Comparison of ENCODE assay signal across 8 mouse cellular contexts in genomic region chr4:116986400-116987121, GRCm38 (mm10). TPM values are rescaled to one million over a fixed set of nuclear protein-coding genes. Genes with fewer than 3 reads are reported as not detected.
A peak's percentile ranks its signal among the peaks of the same experiment; 100 is the strongest.
DNase-seq lines count a peak whose midpoint lies in the region; ATAC-seq lines count a peak whose summit lies in the region.

No protein-coding gene starts in this region.

- 61% methylated on average over 17 of the region's 17 CpGs for WGBS in embryonic facial prominence, embryonic 12.5 days
- WGBS in heart, embryonic 14.5 days, result 52% methylated on average over 17 of the region's 17 CpGs
- 63% methylated on average over 17 of the region's 17 CpGs for WGBS in liver, embryonic 13.5 days (ENCODE audit: insufficient replicate concordance)
- 63% methylated on average over 17 of the region's 17 CpGs for whole genome bisulfite sequencing in stomach, embryonic 15.5 days

- H3K27ac ChIP-seq in embryonic facial prominence, embryonic 12.5 days, result no peak overlapping the region
- H3K27ac ChIP-seq in heart, embryonic 14.5 days (replicated peaks in 1 of 2; ENCODE audit: control insufficient read depth in 1 of 2, insufficient read depth in 1 of 2, low read depth in 2 of 2, low read length in 2 of 2), result no peak overlapping the region
- H3K27ac ChIP-seq in liver, embryonic 13.5 days, result no peak overlapping the region
- H3K27ac ChIP-seq in stomach, embryonic 15.5 days, result no peak overlapping the region

- no peaks in the 10 kb centered on the region for H3K9me3 ChIP-seq in embryonic facial prominence, embryonic 12.5 days
- no peaks in the 10 kb centered on the region for H3K9me3 ChIP-seq in heart, embryonic 14.5 days (ENCODE audit: control insufficient read depth, low read length)
- no peaks in the 10 kb centered on the region for H3K9me3 ChIP-seq in liver, embryonic 13.5 days (replicated peaks)
- no peaks in the 10 kb centered on the region for H3K9me3 ChIP-seq in stomach, embryonic 15.5 days

- no peak overlapping the region for H3K4me3 ChIP-seq in embryonic facial prominence, embryonic 12.5 days
- no peak overlapping the region for H3K4me3 ChIP-seq in heart, embryonic 14.5 days (ENCODE audit: control insufficient read depth in 1 of 2, insufficient read depth in 1 of 2, low read depth in 1 of 2, low read length in 2 of 2)
- H3K4me3 ChIP-seq in liver, embryonic 13.5 days (replicated peaks), result no peak overlapping the region
- no peak overlapping the region for H3K4me3 ChIP-seq in stomach, embryonic 15.5 days (replicated peaks)

- H3K4me2 ChIP-seq in embryonic facial prominence, embryonic 12.5 days (replicated peaks), result no peak overlapping the region
- H3K4me2 ChIP-seq in heart, embryonic 14.5 days (ENCODE audit: low read length), result no peak overlapping the region
- no peak overlapping the region for H3K4me2 ChIP-seq in liver, embryonic 13.5 days
- no peak overlapping the region for H3K4me2 ChIP-seq in stomach, embryonic 15.5 days

- no peaks in the 10 kb centered on the region for H3K4me1 ChIP-seq in embryonic facial prominence, embryonic 12.5 days
- H3K4me1 ChIP-seq in heart, embryonic 14.5 days (ENCODE audit: control insufficient read depth in 2 of 2, insufficient read depth in 2 of 2, low read length in 2 of 2), result peaks cover 0 to 2% of the 10 kb centered on the region in 2 experiments; a peak in 1 of 4 replicates
- peaks cover 21% of the 10 kb centered on the region for H3K4me1 ChIP-seq in liver, embryonic 13.5 days (replicated peaks)
- H3K4me1 ChIP-seq in stomach, embryonic 15.5 days, result no peaks in the 10 kb centered on the region

- peaks cover 3% of the 10 kb centered on the region; the same call in 1 of the 2 replicates for H3K36me3 ChIP-seq in embryonic facial prominence, embryonic 12.5 days
- peaks cover 20% of the 10 kb centered on the region for H3K36me3 ChIP-seq in heart, embryonic 14.5 days (ENCODE audit: control insufficient read depth, insufficient read depth, low read length)
- H3K36me3 ChIP-seq in liver, embryonic 13.5 days, result peaks cover 34% of the 10 kb centered on the region
- 0 out of 2 replicates have a peak, but pooled peaks cover 2% of the 10 kb centered on the region for H3K36me3 ChIP-seq in stomach, embryonic 15.5 days

- H3K9ac ChIP-seq in embryonic facial prominence, embryonic 12.5 days, result no peak overlapping the region
- H3K9ac ChIP-seq in heart, embryonic 14.5 days (ENCODE audit: low read length), result no peak overlapping the region
- H3K9ac ChIP-seq in liver, embryonic 13.5 days, result no peak overlapping the region
- H3K9ac ChIP-seq in stomach, embryonic 15.5 days, result no peak overlapping the region

- peak; percentile 95 for DNase-seq in 416B (ENCODE audit: low read depth)
- peak; percentile 86 for DNase-seq in adrenal gland, postnatal 10 days
- peak; percentile 88 for DNase-seq in kidney, postnatal 10 days
- peak; percentile 37 for DNase-seq in liver, embryonic 13.5 days
- DNase-seq in natural killer cell, adult 2 months (ENCODE audit: low spot score in 2 of 2), result peak; percentile 20 to 51

- H3K27me3 ChIP-seq in embryonic facial prominence, embryonic 12.5 days, result no peaks in the 10 kb centered on the region
- no peaks in the 10 kb centered on the region for H3K27me3 ChIP-seq in heart, embryonic 14.5 days (ENCODE audit: control insufficient read depth, insufficient read depth, low read length)
- no peaks in the 10 kb centered on the region for H3K27me3 ChIP-seq in liver, embryonic 13.5 days
- H3K27me3 ChIP-seq in stomach, embryonic 15.5 days (replicated peaks), result no peaks in the 10 kb centered on the region

- peak; percentile 77; the same call in 1 of the 2 replicates for ATAC-seq in embryonic facial prominence, embryonic 12.5 days (ENCODE audit: insufficient number of reproducible peaks, insufficient read depth, low FRiP score, low TSS enrichment)
- ATAC-seq in heart, embryonic 14.5 days (ENCODE audit: insufficient number of reproducible peaks, insufficient read depth, low FRiP score, low read depth), result peak; percentile 60
- ATAC-seq in liver, embryonic 13.5 days (ENCODE audit: low read depth), result peak; percentile 68
- ATAC-seq in stomach, embryonic 15.5 days (ENCODE audit: insufficient read depth, low FRiP score, low read depth), result peak; percentile 71; the same call in 1 of the 2 replicates

RNA-seq across cellular contexts. Expression of gene Urod, which starts 7.7 kb away (rescaled TPM):
- 100 to 1,000 TPM; 122 to 150 TPM for total RNA-seq in adrenal gland, postnatal 10 days (2021)
- 107 and 110 TPM in 2 replicates for polyA plus RNA-seq in embryonic facial prominence, embryonic 12.5 days (2016; fragmentation: Nextera tagmentation; extraction: Ambion mirVana)
- 90.5 and 94.6 TPM in 2 replicates for polyA plus RNA-seq in heart, embryonic 14.5 days (2014; fragmentation: Nextera tagmentation; extraction: Ambion mirVana)
- 558 and 568 TPM in 2 replicates for polyA plus RNA-seq in liver, embryonic 13.5 days (2015; fragmentation: Nextera tagmentation; extraction: Ambion mirVana)
- 82.0 and 97.4 TPM in 2 replicates for polyA plus RNA-seq in stomach, embryonic 15.5 days (2015; fragmentation: Nextera tagmentation; extraction: Ambion mirVana)

RNA-seq across cellular contexts. Expression of gene Hectd3, which starts 8.6 kb away (rescaled TPM):
- 10 to 100 TPM; 24.8 to 27.0 TPM for total RNA-seq in adrenal gland, postnatal 10 days (2021)
- polyA plus RNA-seq in embryonic facial prominence, embryonic 12.5 days (2016; fragmentation: Nextera tagmentation; extraction: Ambion mirVana), result 11.9 and 14.6 TPM in 2 replicates
- 5.0 and 5.2 TPM in 2 replicates for polyA plus RNA-seq in heart, embryonic 14.5 days (2014; fragmentation: Nextera tagmentation; extraction: Ambion mirVana)
- polyA plus RNA-seq in liver, embryonic 13.5 days (2015; fragmentation: Nextera tagmentation; extraction: Ambion mirVana), result 7.8 and 7.9 TPM in 2 replicates
- 10.0 and 10.1 TPM in 2 replicates for polyA plus RNA-seq in stomach, embryonic 15.5 days (2015; fragmentation: Nextera tagmentation; extraction: Ambion mirVana)

RNA-seq across cellular contexts. Expression of gene Eif2b3, which starts 32.6 kb away (rescaled TPM):
- 10 to 100 TPM; 29.3 to 32.3 TPM for total RNA-seq in adrenal gland, postnatal 10 days (2021)
- polyA plus RNA-seq in embryonic facial prominence, embryonic 12.5 days (2016; fragmentation: Nextera tagmentation; extraction: Ambion mirVana), result 43.8 and 45.5 TPM in 2 replicates
- polyA plus RNA-seq in heart, embryonic 14.5 days (2014; fragmentation: Nextera tagmentation; extraction: Ambion mirVana), result 21.5 and 22.0 TPM in 2 replicates
- 46.4 and 49.8 TPM in 2 replicates for polyA plus RNA-seq in liver, embryonic 13.5 days (2015; fragmentation: Nextera tagmentation; extraction: Ambion mirVana)
- 35.3 and 36.4 TPM in 2 replicates for polyA plus RNA-seq in stomach, embryonic 15.5 days (2015; fragmentation: Nextera tagmentation; extraction: Ambion mirVana)

Comparison
In these comparisons a context has a peak if more than half of its experiments do, and no peak if none do; other contexts are left out.
1. DNase-seq: peak in every context shown above with its lines; median percentile 95 in 416B; 88 in kidney, postnatal 10 days; 86 in adrenal gland, postnatal 10 days; 37 in liver, embryonic 13.5 days; 36 in natural killer cell, adult 2 months.